Mouse (Mus musculus): ENCODE measurements around the gene Gm20388. TPM values are rescaled to one million over a fixed set of nuclear protein-coding genes. Genes with fewer than 3 reads are reported as not detected.

The Gm20388 gene
- polyA plus RNA-seq, 1 experiment from 2014 or later, result not detected

GRCm38 (mm10) chr8:123892586-123893155, 3982.0 kb downstream of the Gm20388 start:
- Histone ChIP-seq H3K36me3 (0 out of 2 replicates have a peak, but pooled peaks cover 3% of the 10 kb centered on the region), H3K4me1 (peaks cover 18% of the 10 kb centered on the region), H3K9me3 (no peaks in the 10 kb centered on the region), H3K27me3 (peaks cover 52% of the 10 kb centered on the region), H3K27ac (replicated peaks) (no peak overlapping the region), H3K4me3 (peak overlapping the region; percentile 50), H3K9ac (replicated peaks) (peak overlapping the region; percentile 74), H3K4me2 (replicated peaks) (peak overlapping the region; percentile 87)
- 14% methylated on average over 30 of the region's 30 CpGs for WGBS
- peak; percentile 35; the same call in 1 of the 2 replicates for ATAC-seq (replicated peaks)

GRCm38 (mm10) chr8:123893413-123893812, 3982.8 kb downstream of the Gm20388 start:
- H3K4me2 ChIP-seq (replicated peaks), result no peak overlapping the region
- no peak overlapping the region for H3K27ac ChIP-seq (replicated peaks)
- 0 out of 2 replicates have a peak, but pooled peaks cover 3% of the 10 kb centered on the region for H3K36me3 ChIP-seq
- WGBS, result 81% methylated on average over 11 of the region's 11 CpGs
- no peaks in the 10 kb centered on the region for H3K9me3 ChIP-seq
- H3K4me1 ChIP-seq, result peaks cover 18% of the 10 kb centered on the region
- no peak overlapping the region for H3K9ac ChIP-seq (replicated peaks)
- H3K27me3 ChIP-seq, result peaks cover 52% of the 10 kb centered on the region
- ATAC-seq (replicated peaks), result no peak
- no peak overlapping the region for H3K4me3 ChIP-seq

GRCm38 (mm10) chr8:123894502-123895097, 3984.0 kb downstream of the Gm20388 start, which contains the start of gene Acta1:
TSS of gene Acta1 (minus strand) at chr8:123894751.
- no peak within 1 kb of the TSS for H3K4me2 ChIP-seq (replicated peaks)
- peaks cover 18% of the 10 kb centered on the region for H3K4me1 ChIP-seq
- H3K27me3 ChIP-seq, result peaks cover 51% of the 10 kb centered on the region
- WGBS, result 28% methylated on average over 15 of the region's 15 CpGs
- H3K9ac ChIP-seq (replicated peaks), result no peak within 1 kb of the TSS
- H3K4me3 ChIP-seq, result no peak within 1 kb of the TSS
- 0 out of 2 replicates have a peak, but pooled peaks cover 5% of the 10 kb centered on the region for H3K36me3 ChIP-seq
- no peak for ATAC-seq (replicated peaks)
- H3K27ac ChIP-seq (replicated peaks), result no peak within 1 kb of the TSS
- H3K9me3 ChIP-seq, result no peaks in the 10 kb centered on the region

DNA sequence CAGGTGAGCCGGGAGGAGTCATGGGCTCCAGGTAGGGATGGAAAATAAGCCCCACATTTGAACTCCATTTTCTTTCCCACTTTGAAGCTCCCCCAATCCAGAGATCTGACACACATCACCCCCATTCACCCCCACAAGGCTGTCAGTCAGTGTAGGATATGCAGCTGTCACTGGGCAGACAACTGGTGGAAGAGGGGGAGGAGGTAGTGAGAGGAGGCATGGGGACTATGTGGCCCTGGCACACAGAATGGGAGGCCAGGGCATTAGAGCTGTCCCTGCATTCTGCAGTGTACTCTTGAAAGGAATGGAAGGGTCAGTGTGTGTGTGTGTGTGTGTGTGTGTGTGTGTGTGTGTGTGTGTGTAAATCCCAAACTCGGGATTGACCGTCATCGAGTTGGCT, 3984.6 kb downstream of the Gm20388 start:
- H3K27ac ChIP-seq (replicated peaks), result no peak overlapping the region
- H3K9me3 ChIP-seq, result no peaks in the 10 kb centered on the region
- H3K4me3 ChIP-seq, result no peak overlapping the region
- WGBS, result 80% methylated on average over 4 of the region's 4 CpGs
- H3K27me3 ChIP-seq, result peaks cover 46% of the 10 kb centered on the region
- peaks cover 18% of the 10 kb centered on the region for H3K4me1 ChIP-seq
- H3K36me3 ChIP-seq, result peaks cover 7% of the 10 kb centered on the region
- ATAC-seq (replicated peaks), result no peak
- no peak overlapping the region for H3K4me2 ChIP-seq (replicated peaks)
- H3K9ac ChIP-seq (replicated peaks), result no peak overlapping the region

GRCm38 (mm10) chr8:123895680-123896365, 3985.2 kb downstream of the Gm20388 start:
- no peak overlapping the region for H3K4me2 ChIP-seq (replicated peaks)
- peaks cover 13% of the 10 kb centered on the region for H3K36me3 ChIP-seq
- peaks cover 18% of the 10 kb centered on the region for H3K4me1 ChIP-seq
- ATAC-seq (replicated peaks), result no peak
- WGBS, result 72% methylated on average over 9 of the region's 9 CpGs
- H3K27ac ChIP-seq (replicated peaks), result no peak overlapping the region
- no peak overlapping the region for H3K4me3 ChIP-seq
- no peak overlapping the region for H3K9ac ChIP-seq (replicated peaks)
- no peaks in the 10 kb centered on the region for H3K9me3 ChIP-seq
- peaks cover 40% of the 10 kb centered on the region for H3K27me3 ChIP-seq

GRCm38 (mm10) chr8:123896366-123896761, 3985.7 kb downstream of the Gm20388 start:
- Histone ChIP-seq H3K27ac (replicated peaks) (no peak overlapping the region), H3K9ac (replicated peaks) (no peak overlapping the region), H3K27me3 (peaks cover 35% of the 10 kb centered on the region), H3K9me3 (no peaks in the 10 kb centered on the region), H3K4me2 (replicated peaks) (no peak overlapping the region), H3K4me3 (no peak overlapping the region), H3K4me1 (peaks cover 14% of the 10 kb centered on the region), H3K36me3 (peaks cover 18% of the 10 kb centered on the region)
- no peak for ATAC-seq (replicated peaks)
- WGBS, result 62% methylated on average over 13 of the region's 14 CpGs

DNA sequence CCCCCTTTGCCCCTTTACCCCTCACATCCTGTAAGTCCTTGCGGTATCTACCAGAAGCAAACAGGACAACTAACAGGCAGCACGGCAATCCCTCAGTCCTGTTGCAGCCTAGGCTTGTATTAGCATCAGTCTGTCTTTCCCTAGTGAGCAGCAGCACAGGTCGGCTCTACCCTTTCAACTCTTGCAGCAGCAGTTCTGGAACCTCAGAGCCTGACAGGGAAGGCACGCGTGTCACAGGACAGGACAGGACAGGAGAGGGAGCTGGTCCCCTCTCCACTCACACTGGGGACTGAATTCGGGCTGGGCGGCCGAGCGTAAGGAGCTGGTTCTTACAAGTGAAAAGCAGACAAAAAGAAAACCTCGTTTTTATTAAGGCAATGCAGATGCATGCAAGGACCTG, 3986.1 kb downstream of the Gm20388 start:
- Histone ChIP-seq H3K27ac (replicated peaks) (no peak overlapping the region), H3K27me3 (peaks cover 33% of the 10 kb centered on the region), H3K4me2 (replicated peaks) (no peak overlapping the region), H3K36me3 (peaks cover 22% of the 10 kb centered on the region), H3K9ac (replicated peaks) (no peak overlapping the region), H3K4me1 (peaks cover 10% of the 10 kb centered on the region), H3K9me3 (no peaks in the 10 kb centered on the region), H3K4me3 (no peak overlapping the region)
- ATAC-seq (replicated peaks), result no peak
- WGBS, result 51% methylated on average over 10 of the region's 10 CpGs

DNA sequence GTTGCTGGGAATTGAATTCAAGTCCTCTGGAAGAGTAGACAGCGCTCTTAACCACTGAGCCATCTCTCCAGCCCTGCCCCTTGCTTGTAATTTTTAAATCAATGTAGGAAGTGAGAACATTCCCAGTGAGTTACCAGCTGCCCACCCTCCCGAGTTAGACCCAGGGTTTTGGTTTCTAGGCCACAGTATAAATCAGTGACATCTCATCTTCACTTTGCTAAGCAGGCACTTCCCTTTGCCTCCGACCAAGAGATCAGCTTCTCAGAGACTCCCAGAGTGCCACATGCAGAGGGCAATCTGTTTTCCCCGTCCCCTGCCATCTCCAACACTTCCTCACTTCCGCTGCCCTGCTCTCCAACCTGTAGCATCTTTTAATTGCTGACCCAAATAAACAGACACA, 3987.9 kb downstream of the Gm20388 start:
- no peak for ATAC-seq (replicated peaks)
- H3K27me3 ChIP-seq, result peaks cover 17% of the 10 kb centered on the region
- H3K27ac ChIP-seq (replicated peaks), result no peak overlapping the region
- H3K4me3 ChIP-seq, result no peak overlapping the region
- peaks cover 38% of the 10 kb centered on the region for H3K36me3 ChIP-seq
- H3K4me2 ChIP-seq (replicated peaks), result no peak overlapping the region
- H3K9ac ChIP-seq (replicated peaks), result no peak overlapping the region
- H3K4me1 ChIP-seq, result no peaks in the 10 kb centered on the region
- WGBS, result 91% methylated on average over 5 of the region's 5 CpGs
- no peaks in the 10 kb centered on the region for H3K9me3 ChIP-seq

DNA sequence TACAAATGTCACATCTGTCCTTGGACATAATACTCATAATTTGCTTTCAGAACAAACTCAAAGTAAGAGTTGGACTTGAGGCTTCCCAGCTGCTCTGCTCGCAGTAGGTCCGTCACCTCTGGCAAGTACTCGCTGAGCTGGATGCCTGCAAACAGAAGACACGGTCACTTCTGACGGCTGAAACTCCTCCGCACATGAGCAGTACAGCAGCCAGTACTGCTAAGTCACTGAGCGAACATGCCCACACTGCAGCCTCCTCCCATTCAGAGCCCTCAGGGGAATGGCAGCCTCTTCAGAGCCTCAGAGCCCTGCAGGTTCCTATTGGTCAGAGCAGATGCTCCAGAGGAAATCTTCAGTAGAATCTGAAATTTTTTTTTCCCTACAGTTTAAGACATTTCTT, 3988.7 kb downstream of the Gm20388 start:
- Histone ChIP-seq H3K9ac (replicated peaks) (no peak overlapping the region), H3K4me2 (replicated peaks) (no peak overlapping the region), H3K27ac (replicated peaks) (no peak overlapping the region), H3K4me1 (no peaks in the 10 kb centered on the region), H3K4me3 (no peak overlapping the region), H3K9me3 (no peaks in the 10 kb centered on the region), H3K27me3 (peaks cover 9% of the 10 kb centered on the region), H3K36me3 (peaks cover 46% of the 10 kb centered on the region)
- no peak for ATAC-seq (replicated peaks)
- 89% methylated on average over 7 of the region's 7 CpGs for WGBS

GRCm38 (mm10) chr8:123902653-123903052, 3992.0 kb downstream of the Gm20388 start:
- ATAC-seq (replicated peaks), result no peak
- Histone ChIP-seq H3K4me2 (replicated peaks) (no peak overlapping the region), H3K9me3 (no peaks in the 10 kb centered on the region), H3K4me3 (no peak overlapping the region), H3K9ac (replicated peaks) (no peak overlapping the region), H3K27me3 (no peaks in the 10 kb centered on the region), H3K27ac (replicated peaks) (no peak overlapping the region), H3K4me1 (no peaks in the 10 kb centered on the region), H3K36me3 (peaks cover 64% of the 10 kb centered on the region)
- WGBS, result 85% methylated on average over 7 of the region's 7 CpGs

GRCm38 (mm10) chr8:123907604-123908003, 3997.0 kb downstream of the Gm20388 start:
- 92% methylated on average over 6 of the region's 6 CpGs for WGBS
- Histone ChIP-seq H3K36me3 (peaks cover 68% of the 10 kb centered on the region), H3K4me2 (replicated peaks) (no peak overlapping the region), H3K4me1 (no peaks in the 10 kb centered on the region), H3K27me3 (no peaks in the 10 kb centered on the region), H3K9me3 (no peaks in the 10 kb centered on the region), H3K27ac (replicated peaks) (no peak overlapping the region), H3K4me3 (no peak overlapping the region), H3K9ac (replicated peaks) (no peak overlapping the region)
- no peak for ATAC-seq (replicated peaks)

GRCm38 (mm10) chr8:123912265-123912664, 4001.6 kb downstream of the Gm20388 start:
- Histone ChIP-seq H3K27me3 (no peaks in the 10 kb centered on the region), H3K4me3 (no peak overlapping the region), H3K4me2 (replicated peaks) (no peak overlapping the region), H3K9me3 (no peaks in the 10 kb centered on the region), H3K27ac (replicated peaks) (no peak overlapping the region), H3K36me3 (peaks cover 74% of the 10 kb centered on the region), H3K9ac (replicated peaks) (no peak overlapping the region), H3K4me1 (no peaks in the 10 kb centered on the region)
- 93% methylated on average over 4 of the region's 4 CpGs for WGBS
- ATAC-seq (replicated peaks), result no peak

Data from forebrain, embryonic 15.5 days (tissue).